Mouse (Mus musculus): Measurements from ENCODE around the gene Synj1.

GRCm38 (mm10) chr16:90934193-90934686 lies 76.9 kb downstream of the Synj1 start:
- TF ChIP-seq CTCF (IDR thresholded peaks at IDR 0.05; ENCODE audit: extremely low read depth, insufficient read depth, low read length) (no peak), POLR2A (IDR thresholded peaks at IDR 0.05; ENCODE audit: extremely low read depth, insufficient read depth, low read length) (no peak)
